Mouse (Mus musculus): ENCODE measurements around the gene Cdc34b.

DNA sequence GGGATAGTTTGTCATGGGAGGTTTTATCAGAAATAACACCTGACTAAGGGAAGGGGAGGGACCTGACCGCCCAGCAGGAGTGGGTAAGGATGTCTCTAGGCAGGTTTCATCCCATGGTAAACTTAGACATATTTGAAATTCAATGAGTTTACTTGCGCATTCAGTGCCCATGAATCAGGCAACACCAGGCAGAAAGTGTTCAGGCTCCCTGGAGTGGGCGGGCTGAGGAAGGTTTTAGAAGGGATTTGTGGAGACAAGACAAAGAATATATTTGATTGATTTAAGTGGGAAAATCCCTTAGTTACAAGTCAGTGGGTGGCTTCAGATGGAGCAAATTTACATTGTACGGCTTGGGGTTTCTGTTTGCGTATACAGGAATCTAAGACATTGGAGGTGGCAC lies 26.0 kb upstream of the Cdc34b start:
- TF ChIP-seq MXI1 (IDR thresholded peaks at IDR 0.05; ENCODE audit: low read depth, low read length) (no peak), E2F4 (IDR thresholded peaks at IDR 0.05; ENCODE audit: insufficient replicate concordance, low read depth, low read length) (no peak), ETS1 (conservative IDR thresholded peaks at IDR 0.05; ENCODE audit: low read depth, low read length) (no peak), EP300 (IDR thresholded peaks at IDR 0.05; ENCODE audit: low read length) (no peak), POLR2A (IDR thresholded peaks at IDR 0.05; ENCODE audit: low read depth, low read length) (no peak), UBTF (IDR thresholded peaks at IDR 0.05; ENCODE audit: low read depth, low read length) (no peak), CTCF (conservative IDR thresholded peaks at IDR 0.05 in 1 of 2, IDR thresholded peaks at IDR 0.05 in 1 of 2; ENCODE audit: low read depth in 2 of 2, low read length in 2 of 2) (no peak), CHD1 (IDR thresholded peaks at IDR 0.05; ENCODE audit: low read depth, low read length) (no peak), ZKSCAN1 (IDR thresholded peaks at IDR 0.05; ENCODE audit: borderline replicate concordance, low read depth, low read length) (no peak), USF1 (IDR thresholded peaks at IDR 0.05; ENCODE audit: low read depth, low read length) (no peak)

All from CH12.LX (cell line).